Mouse (Mus musculus): Measurements from ENCODE around the gene Kcnn3. TPM values are rescaled to one million over a fixed set of nuclear protein-coding genes. Genes with fewer than 3 reads are reported as not detected.

Kcnn3 gene
- polyA plus RNA-seq, 1 experiment from 2014 or later = 0.04 TPM

- in situ Hi-C loops (cut with MboI; ENCODE audit: low pct_unique_long_range_greater_than_20kb) = no loop called here
- CTCF ChIA-PET = interaction anchor here (0.9 kb wide), 1 partner anchor 35 kb away, joined by 4 read pairs; no protein-coding TSS in a partner anchor
- POLR2A ChIA-PET = interaction anchor here (0.9 kb wide), 1 partner anchor 33 kb away, joined by 4 read pairs; no protein-coding TSS in a partner anchor
- ATAC-seq (no peak), DNase-seq (ENCODE audit: low read depth, low spot score) (no peak)
- TF ChIP-seq CTCF (IDR thresholded peaks at IDR 0.05) = no peak
- peaks cover 56% of the 10 kb centered on the region for H3K27me3 ChIP-seq
These were observed 37.8 kb downstream of the Kcnn3 start for GRCm38 (mm10) chr3:89557811-89558210.

GRCm38 (mm10) chr3:89558972-89559910, 39.3 kb downstream of the Kcnn3 start:
- CTCF ChIA-PET = no interaction called here
- H3K27me3 ChIP-seq = peaks cover 61% of the 10 kb centered on the region

GRCm38 (mm10) chr3:89561386-89561785, 41.4 kb downstream of the Kcnn3 start:
- no peak for TF ChIP-seq CTCF (IDR thresholded peaks at IDR 0.05)
- ChIA-PET POLR2A (interaction anchor here (0.7 kb wide), 1 partner anchor 87 kb away, joined by 3 read pairs; no protein-coding TSS in a partner anchor), CTCF (no interaction called here)
- ATAC-seq (no peak), DNase-seq (ENCODE audit: low read depth, low spot score) (no peak)
- H3K27me3 ChIP-seq = peaks cover 75% of the 10 kb centered on the region
- in situ Hi-C loops (cut with MboI; ENCODE audit: low pct_unique_long_range_greater_than_20kb) = no loop called here

More at GRCm38 (mm10) chr3:89558972-89559910, 39.3 kb downstream of the Kcnn3 start:
- in situ Hi-C loops (cut with MboI; ENCODE audit: low pct_unique_long_range_greater_than_20kb) = no loop called here
- DNase-seq (ENCODE audit: low read depth, low spot score) = no peak
- TF ChIP-seq CTCF (IDR thresholded peaks at IDR 0.05) = no peak
- no peak for ATAC-seq
- POLR2A ChIA-PET = interaction anchor here (0.6 kb wide), 1 partner anchor 33 kb away, joined by 4 read pairs; no protein-coding TSS in a partner anchor

GRCm38 (mm10) chr3:89565371-89565770, 45.4 kb downstream of the Kcnn3 start:
- peaks cover 59% of the 10 kb centered on the region for H3K27me3 ChIP-seq
- in situ Hi-C loops (cut with MboI; ENCODE audit: low pct_unique_long_range_greater_than_20kb) = no loop called here
- DNase-seq (ENCODE audit: low read depth, low spot score) = no peak
- ChIA-PET CTCF (no interaction called here), POLR2A (no interaction called here)
- ATAC-seq = no peak
- no peak for TF ChIP-seq CTCF (IDR thresholded peaks at IDR 0.05)

- POLR2A ChIA-PET = no interaction called here
- ATAC-seq = no peak
- no peak for DNase-seq (ENCODE audit: low read depth, low spot score)
- CTCF ChIA-PET = interaction anchor here (1.6 kb wide), 1 partner anchor 12 kb away, joined by 3 read pairs; no protein-coding TSS in a partner anchor
- in situ Hi-C loops (cut with MboI; ENCODE audit: low pct_unique_long_range_greater_than_20kb) = no loop called here
- peaks cover 55% of the 10 kb centered on the region for H3K27me3 ChIP-seq
- TF ChIP-seq CTCF (IDR thresholded peaks at IDR 0.05) = no peak
These were observed 49.1 kb downstream of the Kcnn3 start for GRCm38 (mm10) chr3:89569058-89569457.

- POLR2A ChIA-PET = no interaction called here
- DNase-seq (ENCODE audit: low read depth, low spot score) = no peak
- no peak for TF ChIP-seq CTCF (IDR thresholded peaks at IDR 0.05)
- in situ Hi-C loops (cut with MboI; ENCODE audit: low pct_unique_long_range_greater_than_20kb) = no loop called here
- CTCF ChIA-PET = no interaction called here
- H3K27me3 ChIP-seq = peaks cover 48% of the 10 kb centered on the region
- no peak for ATAC-seq
These were observed 49.9 kb downstream of the Kcnn3 start for GRCm38 (mm10) chr3:89569707-89570324.

- ATAC-seq = no peak
- CTCF ChIA-PET = no interaction called here
- in situ Hi-C loops (cut with MboI; ENCODE audit: low pct_unique_long_range_greater_than_20kb) = no loop called here
- POLR2A ChIA-PET = no interaction called here
- no peak for DNase-seq (ENCODE audit: low read depth, low spot score)
- TF ChIP-seq CTCF (IDR thresholded peaks at IDR 0.05) = no peak
- H3K27me3 ChIP-seq = peaks cover 48% of the 10 kb centered on the region
These were observed 50.4 kb downstream of the Kcnn3 start for GRCm38 (mm10) chr3:89570362-89570761.

GRCm38 (mm10) chr3:89574260-89574659, 54.3 kb downstream of the Kcnn3 start:
- POLR2A ChIA-PET = no interaction called here
- in situ Hi-C loops (cut with MboI; ENCODE audit: low pct_unique_long_range_greater_than_20kb) = no loop called here
- no peak for TF ChIP-seq CTCF (IDR thresholded peaks at IDR 0.05)
- peaks cover 29% of the 10 kb centered on the region for H3K27me3 ChIP-seq
- CTCF ChIA-PET = interaction anchor here (1.3 kb wide), 1 partner anchor 23 kb away, joined by 3 read pairs; no protein-coding TSS in a partner anchor
- ATAC-seq (no peak), DNase-seq (ENCODE audit: low read depth, low spot score) (no peak)

GRCm38 (mm10) chr3:89576381-89576780, 56.4 kb downstream of the Kcnn3 start:
- ATAC-seq (no peak), DNase-seq (ENCODE audit: low read depth, low spot score) (no peak)
- no peak for TF ChIP-seq CTCF (IDR thresholded peaks at IDR 0.05)
- H3K27me3 ChIP-seq = peaks cover 39% of the 10 kb centered on the region
- ChIA-PET POLR2A (interaction anchor here (0.6 kb wide), 1 partner anchor 19 kb away, joined by 5 read pairs; no protein-coding TSS in a partner anchor), CTCF (no interaction called here)
- in situ Hi-C loops (cut with MboI; ENCODE audit: low pct_unique_long_range_greater_than_20kb) = no loop called here

- DNase-seq (ENCODE audit: low read depth, low spot score) = no peak
- no peak for TF ChIP-seq CTCF (IDR thresholded peaks at IDR 0.05)
- POLR2A ChIA-PET = no interaction called here
- in situ Hi-C loops (cut with MboI; ENCODE audit: low pct_unique_long_range_greater_than_20kb) = no loop called here
- CTCF ChIA-PET = no interaction called here
- H3K27me3 ChIP-seq = peaks cover 34% of the 10 kb centered on the region
- ATAC-seq = no peak
These were observed 57.2 kb downstream of the Kcnn3 start for GRCm38 (mm10) chr3:89577154-89577553.

- DNase-seq (ENCODE audit: low read depth, low spot score) (no peak), ATAC-seq (no peak)
- ChIA-PET CTCF (interaction anchor here (0.7 to 2.2 kb wide), 4 partner anchors 9 to 48 kb away, joined by 3 to 7 read pairs (median 3); no protein-coding TSS in a partner anchor), POLR2A (no interaction called here)
- peaks cover 29% of the 10 kb centered on the region for H3K27me3 ChIP-seq
- in situ Hi-C loops (cut with MboI; ENCODE audit: low pct_unique_long_range_greater_than_20kb) = no loop called here
- TF ChIP-seq CTCF (IDR thresholded peaks at IDR 0.05) = no peak
These were observed 58.1 kb downstream of the Kcnn3 start for GRCm38 (mm10) chr3:89578083-89578482.
